Mouse (Mus musculus): ENCODE data around the gene Brinp1. TPM values are rescaled to one million over a fixed set of nuclear protein-coding genes. Genes with fewer than 3 reads are reported as not detected.
"Not testable (repeated sequence)": the region's sequence is repeated elsewhere in the genome, so short reads cannot be mapped to it uniquely, and the experiment has no call there.

Gene Brinp1
- polyA plus RNA-seq, 1 experiment, result 122 TPM

- Histone ChIP-seq H3K27ac (ENCODE audit: insufficient read depth, low read length) (no peak overlapping the region), H3K4me1 (ENCODE audit: control insufficient read depth, insufficient read depth, low read length) (peaks cover 1% of the 10 kb centered on the region; the same call in 1 of the 2 replicates), H3K4me3 (ENCODE audit: insufficient read depth, low read length) (no peak overlapping the region)
- no peak for TF ChIP-seq CTCF (IDR thresholded peaks at IDR 0.05; ENCODE audit: extremely low read depth, insufficient read depth, low read length)
- TF ChIP-seq POLR2A (IDR thresholded peaks at IDR 0.05; ENCODE audit: extremely low read depth, insufficient read depth, low read length), result no peak
Measured at GRCm38 (mm10) chr4:68856868-68857267, 97.3 kb downstream of the Brinp1 start.

GRCm38 (mm10) chr4:68849671-68850070 lies 104.5 kb downstream of the Brinp1 start:
- no peak for TF ChIP-seq POLR2A (IDR thresholded peaks at IDR 0.05; ENCODE audit: extremely low read depth, insufficient read depth, low read length)
- no peak overlapping the region for H3K4me3 ChIP-seq (ENCODE audit: insufficient read depth, low read length)
- peaks cover 8% of the 10 kb centered on the region for H3K4me1 ChIP-seq (ENCODE audit: control insufficient read depth, insufficient read depth, low read length)
- H3K27ac ChIP-seq (ENCODE audit: insufficient read depth, low read length), result no peak overlapping the region

GRCm38 (mm10) chr4:68846976-68847375 lies 107.2 kb downstream of the Brinp1 start:
- no peak for TF ChIP-seq POLR2A (IDR thresholded peaks at IDR 0.05; ENCODE audit: extremely low read depth, insufficient read depth, low read length)
- TF ChIP-seq CTCF (IDR thresholded peaks at IDR 0.05; ENCODE audit: extremely low read depth, insufficient read depth, low read length), result no peak
- H3K4me1 ChIP-seq (ENCODE audit: control insufficient read depth, insufficient read depth, low read length), result peaks cover 8% of the 10 kb centered on the region
- H3K27ac ChIP-seq (ENCODE audit: insufficient read depth, low read length), result no peak overlapping the region
- H3K4me3 ChIP-seq (ENCODE audit: insufficient read depth, low read length), result no peak overlapping the region

GRCm38 (mm10) chr4:68845964-68846363 lies 108.2 kb downstream of the Brinp1 start:
- Histone ChIP-seq H3K4me3 (ENCODE audit: insufficient read depth, low read length) (no peak overlapping the region), H3K27ac (ENCODE audit: insufficient read depth, low read length) (no peak overlapping the region), H3K4me1 (ENCODE audit: control insufficient read depth, insufficient read depth, low read length) (peaks cover 7% of the 10 kb centered on the region)
- peak; percentile 40; the same call in 1 of the 2 replicates for TF ChIP-seq CTCF (IDR thresholded peaks at IDR 0.05; ENCODE audit: extremely low read depth, insufficient read depth, low read length)
- TF ChIP-seq POLR2A (IDR thresholded peaks at IDR 0.05; ENCODE audit: extremely low read depth, insufficient read depth, low read length), result no peak

- H3K27ac ChIP-seq (ENCODE audit: insufficient read depth, low read length); H3K4me1 ChIP-seq (ENCODE audit: control insufficient read depth, insufficient read depth, low read length); H3K4me3 ChIP-seq (ENCODE audit: insufficient read depth, low read length): not testable (repeated sequence)
Measured at GRCm38 (mm10) chr4:68813997-68814396, 140.2 kb downstream of the Brinp1 start.

GRCm38 (mm10) chr4:68806502-68806901 lies 147.7 kb downstream of the Brinp1 start:
- Histone ChIP-seq H3K4me1 (ENCODE audit: control insufficient read depth, insufficient read depth, low read length) (peaks cover 2% of the 10 kb centered on the region; the same call in 1 of the 2 replicates), H3K4me3 (ENCODE audit: insufficient read depth, low read length) (no peak overlapping the region), H3K27ac (ENCODE audit: insufficient read depth, low read length) (no peak overlapping the region)
- no peak for TF ChIP-seq CTCF (IDR thresholded peaks at IDR 0.05; ENCODE audit: extremely low read depth, insufficient read depth, low read length)
- no peak for TF ChIP-seq POLR2A (IDR thresholded peaks at IDR 0.05; ENCODE audit: extremely low read depth, insufficient read depth, low read length)

- H3K27ac ChIP-seq (ENCODE audit: insufficient read depth, low read length), result peak overlapping the region; percentile 72
- TF ChIP-seq CTCF (IDR thresholded peaks at IDR 0.05; ENCODE audit: extremely low read depth, insufficient read depth, low read length), result no peak
- no peak for TF ChIP-seq POLR2A (IDR thresholded peaks at IDR 0.05; ENCODE audit: extremely low read depth, insufficient read depth, low read length)
- peaks cover 6% of the 10 kb centered on the region for H3K4me1 ChIP-seq (ENCODE audit: control insufficient read depth, insufficient read depth, low read length)
- H3K4me3 ChIP-seq (ENCODE audit: insufficient read depth, low read length), result no peak overlapping the region
Measured at GRCm38 (mm10) chr4:68801923-68802855, 152.0 kb downstream of the Brinp1 start.

- Histone ChIP-seq H3K27ac (ENCODE audit: insufficient read depth, low read length) (no peak overlapping the region), H3K4me1 (ENCODE audit: control insufficient read depth, insufficient read depth, low read length) (no peaks in the 10 kb centered on the region), H3K4me3 (ENCODE audit: insufficient read depth, low read length) (no peak overlapping the region)
- TF ChIP-seq CTCF (IDR thresholded peaks at IDR 0.05; ENCODE audit: extremely low read depth, insufficient read depth, low read length) (no peak), POLR2A (IDR thresholded peaks at IDR 0.05; ENCODE audit: extremely low read depth, insufficient read depth, low read length) (no peak)
Measured at GRCm38 (mm10) chr4:68790003-68790402, 164.2 kb downstream of the Brinp1 start.

GRCm38 (mm10) chr4:68788477-68788999 lies 165.7 kb downstream of the Brinp1 start:
- H3K4me1 ChIP-seq (ENCODE audit: control insufficient read depth, insufficient read depth, low read length), result no peaks in the 10 kb centered on the region
- no peak overlapping the region for H3K27ac ChIP-seq (ENCODE audit: insufficient read depth, low read length)
- TF ChIP-seq POLR2A (IDR thresholded peaks at IDR 0.05; ENCODE audit: extremely low read depth, insufficient read depth, low read length), result no peak
- no peak for TF ChIP-seq CTCF (IDR thresholded peaks at IDR 0.05; ENCODE audit: extremely low read depth, insufficient read depth, low read length)
- no peak overlapping the region for H3K4me3 ChIP-seq (ENCODE audit: insufficient read depth, low read length)

- Histone ChIP-seq H3K4me1 (ENCODE audit: control insufficient read depth, insufficient read depth, low read length) (no peaks in the 10 kb centered on the region), H3K4me3 (ENCODE audit: insufficient read depth, low read length) (no peak overlapping the region), H3K27ac (ENCODE audit: insufficient read depth, low read length) (no peak overlapping the region)
- TF ChIP-seq CTCF (IDR thresholded peaks at IDR 0.05; ENCODE audit: extremely low read depth, insufficient read depth, low read length) (no peak), POLR2A (IDR thresholded peaks at IDR 0.05; ENCODE audit: extremely low read depth, insufficient read depth, low read length) (no peak)
Measured at GRCm38 (mm10) chr4:68787642-68788041, 166.6 kb downstream of the Brinp1 start.
